Mouse (Mus musculus) retina, adult 2 months (tissue): ENCODE results near the gene Acot7.
"Not testable (repeated sequence)": the region's sequence is repeated elsewhere in the genome, so short reads cannot be mapped to it uniquely, and the experiment has no call there.

ENCODE experiments used
- DNase-seq: peaks from one replicate; pipeline ENCODE4 v3.0.0-alpha.2; 2012; ENCODE audit warnings: low read depth, low spot score

Acot7 gene

DNA sequence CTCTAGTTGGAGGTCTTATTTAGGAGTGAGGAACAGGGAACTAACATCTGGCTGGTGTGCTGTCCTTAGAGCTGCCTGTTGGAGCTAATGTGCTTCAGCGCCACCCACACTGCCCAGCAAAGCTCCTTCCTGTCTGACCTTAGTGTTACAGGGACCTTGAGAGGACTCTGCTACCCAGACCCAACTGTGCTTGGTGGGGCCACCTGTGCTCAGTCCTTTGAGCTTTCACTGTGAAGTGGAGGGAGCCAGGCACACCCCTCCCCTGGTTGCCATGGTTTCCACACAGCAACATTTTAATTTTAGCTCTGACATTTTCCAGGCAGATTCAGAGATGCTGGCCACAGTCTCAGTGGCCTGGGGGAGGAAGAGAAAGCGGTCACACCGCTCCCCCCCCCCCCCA lies 25.0 kb downstream of the Acot7 start:
- DNase-seq: no peak

DNA sequence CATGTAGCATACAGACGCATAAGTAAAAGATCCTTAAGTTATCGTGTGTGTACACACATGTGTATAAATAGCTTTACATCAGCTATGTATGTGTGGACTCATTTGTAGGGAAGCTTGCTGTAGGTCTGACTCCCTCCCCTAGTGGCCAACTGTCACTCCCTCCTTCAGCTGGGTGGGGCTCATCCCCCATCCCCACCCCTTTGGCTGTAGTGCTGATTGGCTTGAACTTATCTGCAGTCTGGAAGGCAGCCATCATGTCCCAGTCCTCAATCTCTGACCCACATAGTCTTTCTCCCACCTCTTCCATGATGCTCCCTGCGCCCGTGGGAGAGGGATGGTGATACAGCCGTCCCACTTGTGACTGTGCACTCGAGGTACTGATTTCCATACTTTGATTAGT lies 26.7 kb downstream of the Acot7 start:
- DNase-seq: no peak

DNA sequence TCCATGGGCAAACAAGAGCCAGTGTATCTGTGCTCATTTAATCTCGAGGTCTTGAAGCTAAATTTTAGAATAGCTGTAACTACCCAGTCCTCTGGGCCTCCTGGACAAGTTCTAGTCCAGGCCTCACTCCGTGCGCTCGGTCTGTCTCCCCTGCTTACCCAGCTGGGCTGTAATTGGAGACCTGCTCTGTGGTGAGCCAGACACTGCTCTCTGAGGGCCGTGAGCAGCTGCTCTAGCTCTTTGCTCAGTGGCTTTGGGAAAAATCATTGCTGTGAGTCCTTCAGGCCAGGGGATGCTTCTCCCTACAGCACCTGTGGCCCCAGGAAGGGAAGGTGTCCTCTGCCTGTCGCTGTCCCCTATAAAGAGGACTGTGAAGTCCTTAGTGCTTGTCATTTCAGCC lies 28.3 kb downstream of the Acot7 start:
- no peak for DNase-seq

DNA sequence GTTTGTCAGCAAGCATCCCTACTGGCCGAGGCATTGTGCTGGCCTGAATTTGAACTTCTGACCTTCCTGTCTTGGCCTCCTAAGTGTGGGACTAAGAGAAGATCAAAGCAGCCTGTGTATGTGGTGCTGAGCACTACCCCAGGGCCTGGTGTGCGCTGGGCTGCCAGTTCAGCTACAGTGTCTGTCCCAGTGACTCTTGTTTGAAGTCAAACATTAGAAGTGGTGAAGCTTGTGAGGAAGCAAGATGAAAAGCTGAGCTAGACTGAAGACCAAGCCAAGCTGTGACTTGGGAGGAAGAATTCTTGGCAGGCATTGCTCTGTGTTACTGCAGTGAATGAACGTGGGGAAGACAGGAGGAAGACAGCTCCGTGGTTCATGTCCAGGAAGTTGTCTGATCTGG lies 31.7 kb downstream of the Acot7 start:
- no peak for DNase-seq

DNA sequence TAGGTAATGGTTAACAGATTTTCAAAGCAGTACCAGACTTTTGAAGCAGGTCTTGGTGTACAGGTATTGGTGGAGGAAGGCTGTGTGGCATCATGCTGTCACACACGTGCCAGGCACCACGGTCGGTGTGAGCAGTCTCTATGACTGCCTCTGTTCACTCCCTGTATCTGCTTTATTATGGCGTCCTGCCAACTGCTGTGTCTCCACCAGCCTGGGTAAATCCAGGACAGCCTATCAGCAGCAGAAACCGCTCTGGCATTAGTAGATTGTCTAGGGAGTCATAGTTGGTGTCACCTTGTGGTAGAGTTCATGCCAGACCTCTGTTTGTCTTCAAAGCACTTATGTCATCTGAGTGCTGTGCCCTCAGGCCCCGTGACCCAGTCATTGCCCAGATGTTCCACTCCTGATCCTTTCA lies 34.2 kb downstream of the Acot7 start:
- DNase-seq: no peak

DNA sequence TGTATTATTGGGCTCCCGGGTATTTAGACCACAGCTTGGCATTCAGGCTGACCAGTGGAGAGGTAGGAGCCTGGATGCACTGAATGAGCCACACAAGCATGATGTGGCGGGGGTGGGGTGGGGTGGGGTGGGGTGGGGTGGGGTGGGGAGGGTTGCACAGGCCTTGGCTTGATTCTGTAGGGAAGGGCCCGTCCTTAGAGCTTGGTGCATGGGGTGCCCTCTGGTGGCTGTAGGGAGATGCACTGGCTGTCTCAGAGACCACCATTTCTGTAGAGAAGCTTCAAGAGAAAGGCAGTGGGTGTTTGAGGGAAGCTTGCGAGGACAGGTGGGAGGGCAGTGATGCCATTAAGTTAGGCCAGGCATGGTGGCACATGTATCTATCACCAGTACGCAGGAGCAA lies 34.6 kb downstream of the Acot7 start:
- no peak for DNase-seq

DNA sequence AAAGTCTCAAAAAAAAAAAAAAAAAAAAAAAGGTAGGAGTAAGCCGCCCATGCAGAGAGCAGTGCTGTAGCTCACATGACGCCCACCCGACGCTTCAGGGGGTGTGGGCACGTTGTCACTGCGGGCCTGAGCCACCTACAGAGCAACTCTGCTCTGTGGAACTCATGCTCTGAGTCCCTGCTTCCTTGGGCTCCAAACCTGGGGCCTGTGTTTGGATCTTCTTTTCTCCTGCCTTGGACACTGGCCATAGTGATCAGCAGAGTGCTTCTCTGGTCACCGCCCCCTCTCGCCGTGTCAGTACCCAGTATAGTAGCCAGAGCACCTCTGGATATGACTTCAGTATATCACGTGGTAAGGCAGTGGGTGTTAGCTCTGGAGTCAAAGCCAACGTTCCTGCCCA lies 35.0 kb downstream of the Acot7 start:
- no peak for DNase-seq

DNA sequence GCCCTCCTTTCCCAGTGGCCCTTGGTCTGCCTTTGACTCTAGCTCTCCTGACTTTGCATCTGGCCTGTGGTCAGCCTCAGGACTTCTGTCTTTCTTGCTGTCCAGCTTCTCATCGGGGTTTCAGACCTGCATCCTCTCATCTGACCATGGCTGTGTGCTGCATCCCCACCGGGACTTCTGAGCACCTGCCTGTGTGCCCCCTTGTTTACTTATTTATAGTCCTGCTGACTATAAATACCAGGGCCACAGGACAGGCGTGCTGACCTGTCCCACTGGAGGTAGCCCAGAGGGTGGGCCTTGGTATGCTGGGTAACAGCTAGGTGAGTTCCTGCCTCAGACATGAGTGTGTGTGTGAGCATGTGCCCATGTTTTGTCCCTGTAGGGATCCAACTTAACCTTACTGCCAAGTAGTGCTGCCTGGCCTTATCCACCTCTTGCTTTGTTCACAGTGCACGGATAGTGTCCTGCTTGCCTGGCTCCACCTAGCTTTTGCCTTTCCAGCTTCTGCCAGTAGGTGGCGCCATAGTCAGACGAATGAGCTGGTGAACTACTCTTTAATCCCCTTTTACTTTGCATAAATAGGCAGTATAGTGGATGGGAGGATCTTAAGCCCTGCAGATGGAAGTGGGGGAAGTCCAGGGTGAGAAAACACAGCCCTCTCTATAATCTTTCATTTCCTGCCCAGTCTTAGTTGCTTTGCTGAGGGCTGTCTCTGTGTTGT lies 36.0 kb downstream of the Acot7 start:
- peak; percentile 88 for DNase-seq

DNA sequence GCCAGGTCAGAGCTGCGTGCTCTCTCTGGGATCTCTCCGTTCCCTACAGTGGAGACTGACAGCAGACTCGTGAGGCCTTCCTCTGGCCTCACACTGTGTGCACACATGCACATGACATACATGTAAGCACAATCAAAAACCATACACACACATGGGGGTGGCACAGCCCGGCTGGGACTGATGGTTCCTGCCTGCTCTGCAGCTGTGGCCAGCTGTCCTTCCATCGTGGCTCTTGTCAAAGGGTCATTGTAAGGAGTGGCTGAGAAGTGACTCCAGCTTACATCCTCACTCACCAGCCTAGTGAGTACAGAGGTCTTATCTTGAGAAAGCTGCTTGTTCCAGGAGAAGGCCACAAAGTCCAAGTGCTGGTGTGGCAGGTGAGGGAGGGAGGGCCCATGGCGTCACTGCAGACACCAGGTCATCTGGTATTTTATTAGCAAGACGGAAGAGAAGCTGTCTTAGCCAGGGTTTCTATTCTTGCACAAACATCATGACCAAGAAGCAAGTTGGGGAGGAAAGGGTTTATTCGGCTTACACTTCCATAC lies 37.0 kb downstream of the Acot7 start:
- DNase-seq: no peak

DNA sequence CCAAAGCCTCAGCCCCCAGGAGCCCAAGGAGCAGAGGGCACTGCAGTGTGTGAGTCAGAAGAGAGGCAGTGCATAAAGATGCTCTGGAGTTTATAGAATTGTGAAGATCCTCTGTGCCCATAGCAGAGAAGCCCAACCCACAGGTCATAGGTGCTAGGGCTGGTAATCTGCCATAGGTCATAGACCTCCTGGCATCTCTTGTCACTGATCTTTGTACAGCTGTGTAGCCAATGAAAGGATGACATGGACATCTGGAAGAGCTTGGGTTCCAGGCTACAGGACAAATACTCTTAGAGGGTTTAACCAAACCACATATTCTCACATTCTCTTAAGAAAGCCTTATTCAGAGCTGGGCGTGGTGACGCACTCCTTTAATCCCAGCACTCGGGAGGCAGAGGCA lies 41.7 kb downstream of the Acot7 start:
- no peak for DNase-seq

DNA sequence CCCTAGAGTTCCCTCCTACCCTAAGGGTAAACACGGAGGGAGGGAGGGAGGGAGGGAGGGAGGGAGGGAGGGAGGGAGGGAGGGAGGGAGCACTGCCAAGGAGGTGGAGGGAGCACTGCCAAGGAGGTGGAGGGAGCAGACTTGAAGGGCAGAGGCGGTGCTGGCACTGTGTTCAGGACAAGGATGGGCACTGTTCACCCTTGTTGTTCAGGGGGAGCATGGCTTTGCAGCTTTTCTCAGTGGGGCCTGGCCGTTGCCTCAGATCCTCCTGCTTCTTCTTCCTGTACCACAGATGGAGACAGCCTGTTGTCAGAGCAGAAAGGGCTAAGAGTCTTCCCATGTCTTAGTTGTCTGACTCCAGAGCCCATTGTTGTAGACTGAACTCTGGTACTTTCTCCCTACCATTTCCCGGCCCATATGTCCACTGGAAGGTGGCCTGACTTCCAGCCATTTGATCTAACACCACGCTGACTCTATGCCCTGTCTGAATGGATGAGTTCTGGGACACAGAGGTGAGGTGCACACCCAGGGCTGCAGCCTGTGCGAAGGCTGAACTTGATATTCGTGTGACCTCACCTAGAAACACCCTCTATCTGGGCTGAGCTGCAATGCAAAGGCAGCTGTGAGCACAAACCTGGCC lies 43.0 kb downstream of the Acot7 start:
- DNase-seq: no peak

DNA sequence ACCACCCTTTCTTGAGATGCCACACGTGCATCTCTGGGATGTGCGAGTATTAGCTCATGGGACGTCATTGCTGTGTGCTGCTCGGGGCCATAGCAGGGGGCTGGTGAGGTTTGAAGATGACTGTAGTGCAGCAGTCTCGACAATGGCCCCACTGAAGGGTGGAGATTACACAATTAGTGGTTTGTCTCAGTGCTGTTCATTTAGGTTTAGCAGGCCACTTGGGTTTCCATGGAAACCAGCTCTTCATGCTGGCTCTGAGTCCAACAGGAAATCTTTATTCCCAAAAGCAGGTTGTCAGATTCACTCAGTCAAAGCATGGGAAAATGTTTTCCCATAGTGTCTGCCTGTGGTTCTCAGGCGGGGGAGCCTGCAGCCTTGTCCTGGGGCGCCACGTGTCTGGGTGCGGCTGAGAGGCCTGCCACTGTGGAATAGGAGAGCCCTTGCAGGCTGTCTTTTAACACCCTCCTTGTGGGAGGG lies 43.5 kb downstream of the Acot7 start:
- peak; percentile 43 for DNase-seq

DNA sequence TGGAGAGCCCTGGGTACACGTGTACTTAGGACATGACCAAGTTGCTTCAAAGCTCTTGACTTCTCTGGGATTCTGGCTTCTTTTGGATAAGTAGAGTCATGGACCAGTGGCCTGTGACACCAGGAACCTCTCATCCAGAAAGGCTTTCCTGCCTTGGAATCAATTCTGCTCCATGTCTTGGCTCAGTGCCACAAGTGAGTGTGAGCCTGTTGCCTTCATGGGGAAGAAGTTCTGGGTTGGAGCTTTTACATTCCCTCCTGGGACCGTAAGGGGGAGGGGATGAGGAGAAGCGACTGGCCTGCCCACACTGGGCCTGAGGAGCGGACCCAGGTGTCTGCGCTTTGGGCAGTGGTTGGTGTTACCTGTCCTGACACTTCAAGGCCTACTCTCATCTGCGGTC lies 44.2 kb downstream of the Acot7 start:
- no peak for DNase-seq

DNA sequence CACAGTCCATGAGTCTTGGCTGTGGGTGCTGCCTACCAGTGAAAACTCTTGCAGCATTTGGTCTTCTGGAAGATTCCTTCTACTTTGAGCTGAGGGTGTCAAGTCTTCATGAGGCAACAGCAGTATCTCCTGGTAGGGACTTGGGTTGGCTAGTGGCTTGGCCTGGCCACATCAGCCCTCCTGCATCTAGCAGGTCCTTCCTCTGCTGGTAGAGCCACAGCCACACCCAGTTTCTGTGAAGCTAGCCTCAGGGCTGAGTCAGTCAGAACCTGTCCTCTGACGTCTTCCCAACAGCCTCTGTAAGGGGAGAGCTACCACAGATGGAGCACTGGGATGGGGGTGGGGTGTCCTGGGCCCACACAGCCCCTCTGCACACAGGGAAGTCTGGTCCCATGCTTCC lies 44.6 kb downstream of the Acot7 start:
- DNase-seq: no peak

DNA sequence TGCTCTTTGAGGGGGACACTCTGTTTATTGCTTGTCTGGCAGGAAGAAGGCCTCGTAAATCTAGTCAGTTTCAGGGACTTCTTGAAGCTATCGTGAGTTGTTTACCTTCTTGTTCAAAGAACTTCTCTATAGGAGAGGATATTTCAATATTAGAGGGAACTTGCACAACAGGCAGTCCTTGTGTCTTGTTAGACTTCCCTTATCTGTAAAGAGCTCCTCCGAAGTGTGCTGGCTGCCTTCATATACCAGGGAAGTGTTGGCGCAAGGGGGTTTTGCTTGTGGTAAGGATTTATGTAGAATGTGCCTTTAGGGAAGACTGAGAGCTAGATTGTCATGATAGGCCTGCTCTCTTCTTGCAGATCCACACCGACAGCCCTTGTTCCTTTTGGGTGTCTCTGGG lies 46.2 kb downstream of the Acot7 start:
- DNase-seq: no peak

DNA sequence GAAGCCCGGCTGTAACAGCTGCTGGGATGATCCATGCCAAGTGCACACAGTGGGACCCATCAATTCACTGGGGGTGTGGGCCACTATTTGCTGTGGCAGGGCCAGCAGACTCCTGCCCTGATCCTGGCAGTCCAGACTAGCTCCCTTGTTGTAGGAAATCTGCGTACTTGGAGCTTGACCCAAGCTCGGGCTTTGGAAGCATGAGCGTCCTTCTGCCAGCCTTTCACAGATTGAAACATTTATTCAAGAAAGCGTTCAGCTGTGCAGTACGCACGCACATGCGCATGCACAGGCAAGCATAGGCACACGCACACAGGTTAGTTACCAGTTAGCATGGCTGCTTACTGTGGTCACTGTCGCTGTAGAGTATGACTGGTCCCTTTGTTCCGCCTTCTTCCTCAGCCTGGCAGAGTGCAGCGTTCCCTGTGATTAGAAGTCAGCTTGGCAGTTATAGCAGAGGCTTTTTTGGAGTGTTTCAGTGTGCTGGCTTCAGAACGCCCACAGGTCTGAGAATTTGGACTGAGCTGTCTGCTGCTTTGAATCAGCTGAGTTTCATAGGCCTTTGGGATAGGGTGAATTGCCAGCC lies 49.1 kb downstream of the Acot7 start:
- DNase-seq: no peak

DNA sequence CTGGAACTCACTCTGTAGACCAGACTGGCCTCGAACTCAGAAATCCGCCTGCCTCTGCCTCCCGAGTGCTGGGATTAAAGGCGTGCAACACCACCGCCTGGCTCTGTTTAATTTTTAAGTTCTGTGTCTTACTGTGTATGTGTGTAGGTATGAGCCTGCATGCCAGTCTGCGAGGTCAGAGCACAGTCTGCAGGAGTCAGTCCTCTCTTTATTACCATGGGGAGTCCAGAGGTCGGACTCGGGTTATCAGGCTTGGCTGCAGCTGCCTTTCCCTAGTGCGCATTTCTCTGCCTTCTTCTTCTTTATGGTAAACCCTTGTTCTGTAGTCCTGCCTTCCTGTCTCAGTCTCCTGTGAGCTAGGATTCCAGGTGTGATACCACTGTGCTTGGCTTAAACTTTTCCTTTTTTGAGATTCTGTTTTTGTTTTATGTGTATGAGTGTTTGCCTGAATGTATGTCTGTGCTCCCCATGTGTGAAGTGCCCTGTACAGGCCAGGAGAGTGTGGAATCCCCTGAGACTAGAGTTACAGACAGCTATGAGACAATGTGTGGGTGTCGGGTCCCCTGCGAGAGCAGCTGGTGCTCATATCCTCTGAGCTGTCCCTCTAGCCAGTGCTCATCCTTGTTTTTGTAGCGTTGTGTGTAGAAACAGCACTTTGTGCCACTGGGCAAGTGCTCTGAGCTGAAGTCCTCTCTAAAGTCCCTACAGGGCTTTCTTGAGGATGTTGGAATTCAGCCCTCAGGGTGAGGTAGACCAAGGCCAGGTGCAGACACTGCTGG lies 50.0 kb downstream of the Acot7 start:
- no peak for DNase-seq

DNA sequence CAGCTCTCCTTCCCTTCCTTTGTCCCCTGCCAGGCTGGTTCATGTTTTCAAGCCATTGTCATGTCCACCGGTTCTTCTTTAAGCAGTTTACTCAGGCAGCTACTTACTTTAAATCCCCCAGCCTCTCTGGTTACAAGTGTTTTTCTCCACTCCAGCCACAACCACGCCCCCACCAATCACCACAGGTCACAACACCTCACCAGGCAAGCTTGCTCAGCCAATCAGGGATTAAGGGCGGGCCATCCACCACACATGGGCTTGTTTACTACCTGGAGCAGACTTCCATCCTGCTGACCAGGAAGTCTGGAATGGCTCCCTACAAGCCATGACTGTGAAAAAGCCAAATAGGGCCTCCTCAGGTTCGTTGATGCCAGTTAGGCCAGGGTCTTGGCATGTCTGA lies 52.4 kb downstream of the Acot7 start:
- DNase-seq: not testable (repeated sequence)

DNA sequence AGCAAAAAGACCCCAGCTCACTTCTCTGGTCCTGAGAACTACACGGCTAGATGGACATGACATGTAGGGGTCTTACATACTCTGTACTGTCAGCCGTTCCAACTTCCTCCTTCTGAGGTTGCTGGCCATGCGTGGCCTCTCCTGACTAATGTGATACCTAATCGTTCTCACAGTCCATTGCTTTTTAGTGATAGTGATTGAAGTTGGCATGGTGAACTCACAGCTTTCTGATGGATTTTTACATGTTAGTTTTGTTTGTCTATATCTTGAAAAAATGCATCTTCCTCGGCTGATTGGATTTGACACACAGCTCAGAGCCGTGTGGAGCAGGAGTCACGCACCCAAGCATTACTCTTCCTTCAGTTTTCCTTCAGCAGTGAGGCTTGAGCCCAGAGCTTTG lies 53.4 kb downstream of the Acot7 start:
- no peak for DNase-seq

DNA sequence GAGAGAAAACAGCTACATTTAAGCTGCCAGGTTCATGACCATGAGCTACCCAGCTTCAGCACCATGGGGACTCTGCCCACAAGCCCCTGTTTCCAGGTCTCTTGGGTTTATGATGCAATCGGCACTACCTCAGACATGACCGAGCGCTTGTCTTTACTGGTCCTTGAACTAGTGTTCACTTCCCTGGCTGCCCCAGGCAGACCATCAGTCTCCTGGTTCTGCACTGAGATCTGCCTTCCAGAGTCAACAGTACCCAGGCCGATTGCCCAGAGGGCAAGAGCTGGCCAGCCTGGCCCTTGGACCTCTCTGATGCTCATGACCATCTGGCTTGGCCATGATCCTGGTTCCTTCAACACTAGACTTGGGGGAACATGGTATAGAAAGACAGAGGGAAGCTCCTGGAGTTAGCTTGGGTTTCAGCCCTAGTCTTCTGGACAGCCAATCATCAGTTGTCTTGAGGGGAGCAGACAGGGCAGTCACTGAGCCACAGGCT lies 54.5 kb downstream of the Acot7 start:
- no peak for DNase-seq

DNA sequence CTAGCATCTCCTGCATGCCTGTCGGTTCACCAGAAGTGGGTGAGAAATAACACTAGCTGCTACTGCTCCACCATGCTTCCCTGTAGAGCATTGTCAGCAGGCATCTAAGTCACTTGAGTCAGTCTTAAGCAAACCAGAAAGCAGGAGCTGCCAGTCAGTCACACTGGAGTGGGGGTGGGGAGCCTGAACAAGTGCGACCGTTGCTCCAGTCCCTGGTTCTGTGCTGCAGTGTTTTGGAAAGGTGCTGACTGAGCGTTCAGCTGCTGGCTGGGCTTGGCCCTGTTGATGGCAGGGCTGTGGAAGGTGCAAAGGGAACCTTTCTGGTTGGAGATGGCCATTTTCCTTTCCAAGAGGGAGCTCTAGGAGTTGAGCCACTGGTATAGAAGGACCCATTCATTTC lies 62.0 kb downstream of the Acot7 start:
- DNase-seq: no peak
